Mouse (Mus musculus) C2C12 (cell line): ENCODE results near the gene Npc2.

ENCODE experiments used
- CTCF ChIP-seq: IDR thresholded peaks from one replicate; pipeline ENCODE4 v1.5.1; 2011; ENCODE audit not compliant: control insufficient read depth, insufficient read depth, insufficient read length
- MAX ChIP-seq: IDR thresholded peaks from one replicate; pipeline ENCODE4 v1.6.1; 2011; ENCODE audit warnings: mild to moderate bottlenecking, control low read depth

GRCm38 (mm10) chr12:84806726-84807125 lies 33.8 kb upstream of the Npc2 start:
- TF ChIP-seq CTCF (no peak), MAX (no peak)
